Comparison of ENCODE assay signal across 13 mouse cellular contexts in genomic region chr11:51935636-51936434, GRCm38 (mm10). TPM values are rescaled to one million over a fixed set of nuclear protein-coding genes. Genes with fewer than 3 reads are reported as not detected.
DNase-seq lines count a peak whose midpoint lies in the region; ATAC-seq lines count a peak whose summit lies in the region.
"Had no signal": no experiment of that assay in that cellular context is flagged by ENCODE, and none has a peak within 500 bp of the region (broad histone marks: within the 10 kb centered on the region; RNA-seq: fewer than 3 reads in every experiment).

No protein-coding gene starts in this region.

- H3K4me1 ChIP-seq in embryonic facial prominence, embryonic 14.5 days (ENCODE audit: control insufficient read depth, insufficient read depth, low read length): no peaks in the 10 kb centered on the region
- peaks cover 10% of the 10 kb centered on the region; the same call in 1 of the 2 replicates for H3K4me1 ChIP-seq in embryonic facial prominence, embryonic 10.5 days
- no peaks in the 10 kb centered on the region for H3K4me1 ChIP-seq in forebrain, embryonic 13.5 days

- H3K9me3 ChIP-seq in embryonic facial prominence, embryonic 14.5 days (ENCODE audit: control insufficient read depth, low read length): no peaks in the 10 kb centered on the region
- no peaks in the 10 kb centered on the region for H3K9me3 ChIP-seq in embryonic facial prominence, embryonic 10.5 days
- no peaks in the 10 kb centered on the region for H3K9me3 ChIP-seq in forebrain, embryonic 13.5 days (replicated peaks)

- no peak overlapping the region for H3K27ac ChIP-seq in embryonic facial prominence, embryonic 14.5 days (replicated peaks; ENCODE audit: low read depth, low read length)
- no peak overlapping the region for H3K27ac ChIP-seq in embryonic facial prominence, embryonic 10.5 days (replicated peaks)
- no peak overlapping the region for H3K27ac ChIP-seq in forebrain, embryonic 13.5 days
- H3K27ac ChIP-seq: hindbrain, embryonic 14.5 days had no signal

- no peaks in the 10 kb centered on the region for H3K36me3 ChIP-seq in embryonic facial prominence, embryonic 14.5 days (ENCODE audit: control insufficient read depth, insufficient read depth, low read length)
- no peaks in the 10 kb centered on the region for H3K36me3 ChIP-seq in embryonic facial prominence, embryonic 10.5 days (replicated peaks)
- no peaks in the 10 kb centered on the region for H3K36me3 ChIP-seq in forebrain, embryonic 13.5 days (ENCODE audit: poor library complexity, severe bottlenecking)

- DNase-seq in embryonic facial prominence, embryonic 14.5 days (ENCODE audit: low spot score): peak; percentile 40
- no peak for DNase-seq in embryonic facial prominence, embryonic 10.5 days (ENCODE audit: low spot score)
- peak; percentile 48 for DNase-seq in CD4-positive helper T cell, adult 2 months (ENCODE audit: low read depth, low spot score)
- DNase-seq in induced T-regulatory cell, adult 2 months (ENCODE audit: low read depth): peak; percentile 63
- peak; percentile 66 to 77 for DNase-seq in thymus, adult 18-20 months
- DNase-seq in layer of hippocampus, adult 9-11 months: no peak
- DNase-seq: adrenal gland, postnatal 10 days; right cerebral cortex, postnatal 4 days had no signal

- H3K27me3 ChIP-seq in embryonic facial prominence, embryonic 14.5 days (replicated peaks; ENCODE audit: control insufficient read depth, insufficient read depth, low read length): no peaks in the 10 kb centered on the region
- no peaks in the 10 kb centered on the region for H3K27me3 ChIP-seq in embryonic facial prominence, embryonic 10.5 days (replicated peaks; ENCODE audit: low read depth, poor library complexity, severe bottlenecking)
- no peaks in the 10 kb centered on the region for H3K27me3 ChIP-seq in forebrain, embryonic 13.5 days

- no peak overlapping the region for H3K4me3 ChIP-seq in embryonic facial prominence, embryonic 14.5 days (ENCODE audit: low read depth, low read length)
- H3K4me3 ChIP-seq in embryonic facial prominence, embryonic 10.5 days: no peak overlapping the region
- H3K4me3 ChIP-seq in forebrain, embryonic 13.5 days: no peak overlapping the region
- H3K4me3 ChIP-seq: erythroblast, embryonic 14.5 days had no signal

- no peak for ATAC-seq in embryonic facial prominence, embryonic 14.5 days (ENCODE audit: low read depth)
- no peak for ATAC-seq in erythroid progenitor cell, adult 5-6 weeks (replicated peaks; ENCODE audit: low FRiP score, poor library complexity, severe bottlenecking)
- no peak for ATAC-seq in forebrain, embryonic 13.5 days

- WGBS in embryonic facial prominence, embryonic 14.5 days: 51% methylated on average over 5 of the region's 5 CpGs
- 60% methylated on average over 5 of the region's 5 CpGs for WGBS in embryonic facial prominence, embryonic 10.5 days
- WGBS in forebrain, embryonic 13.5 days: 57% methylated on average over 5 of the region's 5 CpGs

- no peak overlapping the region for H3K9ac ChIP-seq in embryonic facial prominence, embryonic 14.5 days (ENCODE audit: low read depth, low read length)
- no peak overlapping the region for H3K9ac ChIP-seq in forebrain, embryonic 13.5 days
- H3K9ac ChIP-seq: hindbrain, embryonic 14.5 days had no signal

- H3K4me2 ChIP-seq in embryonic facial prominence, embryonic 14.5 days (ENCODE audit: low read depth, low read length): no peak overlapping the region
- H3K4me2 ChIP-seq in forebrain, embryonic 13.5 days: no peak overlapping the region
- H3K4me2 ChIP-seq: heart, embryonic 11.5 days; hindbrain, embryonic 14.5 days had no signal

RNA-seq across cellular contexts. Expression of gene Cdkn2aipnl, which starts 31.6 kb away (rescaled TPM):
- 80.1 and 90.8 TPM in 2 replicates for polyA plus RNA-seq in embryonic facial prominence, embryonic 14.5 days (2014; fragmentation: Nextera tagmentation; extraction: Ambion mirVana)
- 128 and 133 TPM in 2 replicates for polyA plus RNA-seq in embryonic facial prominence, embryonic 10.5 days (2016; fragmentation: Nextera tagmentation; extraction: Ambion mirVana)
- 39.0 and 45.0 TPM in 2 replicates for total RNA-seq in erythroid progenitor cell, adult 5-6 weeks (2015; ENCODE audit: low replicate concordance)
- 16.0 and 27.9 TPM in 2 replicates for total RNA-seq in erythroid progenitor cell, adult 5-6 weeks (2017; ENCODE audit: low replicate concordance)
- 114 and 121 TPM in 2 replicates for polyA plus RNA-seq in forebrain, embryonic 13.5 days (2015; fragmentation: Nextera tagmentation; extraction: Ambion mirVana)

Comparison
In these comparisons a context has a peak if more than half of its experiments do, and no peak if none do; other contexts are left out.
1. DNase-seq: peak in embryonic facial prominence, embryonic 14.5 days (single experiment), CD4-positive helper T cell, adult 2 months (single experiment), induced T-regulatory cell, adult 2 months (single experiment) and thymus, adult 18-20 months (2 of 2); none in embryonic facial prominence, embryonic 10.5 days (single experiment) and layer of hippocampus, adult 9-11 months (single experiment).